Mouse (Mus musculus) hindbrain, embryonic 14.5 days (tissue): ENCODE data around the gene Prrt4. TPM values are rescaled to one million over a fixed set of nuclear protein-coding genes. Genes with fewer than 3 reads are reported as not detected.
"Not testable (repeated sequence)": the region's sequence is repeated elsewhere in the genome, so short reads cannot be mapped to it uniquely, and the experiment has no call there.

Experiments
- ATAC-seq: fragments of 200-750 bp; cut with Nextera tagmentation; 2 replicates; pipeline ENCODE4 v1.8.0; 2017; ENCODE audit warnings: moderate number of reproducible peaks, mild to moderate bottlenecking, moderate TSS enrichment, moderate library complexity; ENCODE audit not compliant: low FRiP score
- DNase-seq: peaks from one replicate; pipeline ENCODE4 v3.0.0-alpha.2; 2015; ENCODE audit warnings: low spot score
- H3K27ac ChIP-seq: fragments of 300-500 bp; sonication (generic); 2 replicates; pipeline ENCODE4 v1.5.1; 2014; ENCODE audit warnings: mild to moderate bottlenecking, moderate library complexity
- H3K27me3 ChIP-seq: fragments of 300-500 bp; sonication (generic); 2 replicates; pipeline ENCODE4 v1.6.1; 2014; ENCODE audit warnings: mild to moderate bottlenecking, low read length, mixed read lengths; ENCODE audit not compliant: control insufficient read depth, insufficient read depth
- H3K36me3 ChIP-seq: fragments of 300-500 bp; sonication (generic); replicated peaks from 2 replicates; pipeline ENCODE4 v1.6.1; 2014; ENCODE audit not compliant: control insufficient read depth, insufficient read depth
- H3K4me1 ChIP-seq: fragments of 300-500 bp; sonication (generic); replicated peaks from 2 replicates; pipeline ENCODE4 v1.6.1; 2014; ENCODE audit warnings: antibody characterized with exemption, low read length, mixed read lengths; ENCODE audit not compliant: control insufficient read depth, insufficient read depth
- H3K4me2 ChIP-seq: fragments of 300-500 bp; sonication (generic); replicated peaks from 2 replicates; pipeline ENCODE4 v1.6.1; 2014; ENCODE audit warnings: mild to moderate bottlenecking, moderate library complexity
- H3K4me3 ChIP-seq: fragments of 300-500 bp; sonication (generic); replicated peaks from 2 replicates; pipeline ENCODE4 v1.5.1; 2014; ENCODE audit warnings: mild to moderate bottlenecking, low read length
- H3K9ac ChIP-seq: fragments of 300-500 bp; sonication (generic); 2 replicates; pipeline ENCODE4 v1.6.1; 2014
- H3K9me3 ChIP-seq: fragments of 300-500 bp; sonication (generic); 2 replicates; pipeline ENCODE4 v1.6.1; 2016; ENCODE audit warnings: low read length; ENCODE audit not compliant: control insufficient read depth
- WGBS: fragments of 180-500 bp; shearing (Covaris S2); extraction: QIAGEN DNeasy Blood & Tissue Kit; methylation state at CpG from one replicate; pipeline ENCODE4 v1.1.7; 2014; 5-methylcytosine and 5-hydroxymethylcytosine counted together
- polyA plus RNA-seq: library from polyadenylated mRNA; unstranded; fragments of >200 nt; fragmentation: Nextera tagmentation; extraction: Ambion mirVana; gene quantifications from 2 replicates; pipeline ENCODE4 v1.2.1, GENCODE M21; 2014

Prrt4 gene
- polyA plus RNA-seq, 1 experiment from 2014 or later = 10.0 TPM

- Histone ChIP-seq H3K9ac (no peak overlapping the region), H3K4me1 (peaks cover 22% of the 10 kb centered on the region), H3K4me3 (no peak overlapping the region), H3K9me3 (no peaks in the 10 kb centered on the region), H3K27ac (0 out of 2 replicates have a peak overlapping the region, but pooled peaks have one; percentile 6), H3K36me3 (no peaks in the 10 kb centered on the region), H3K4me2 (no peak overlapping the region), H3K27me3 (peaks cover 32% of the 10 kb centered on the region)
- DNase-seq (peak; percentile 86), ATAC-seq (peak; percentile 53)
- 10% methylated on average over 1 of the region's 1 CpGs for WGBS
Observed at GRCm38 (mm10) chr6:29166196-29166595, 13.2 kb downstream of the Prrt4 start.

- Histone ChIP-seq H3K4me3 (peak within 1 kb of the TSS; percentile 88), H3K27ac (peak within 1 kb of the TSS; percentile 51; the same call in 1 of the 2 replicates), H3K9me3 (no peaks in the 10 kb centered on the region), H3K27me3 (peaks cover 21% of the 10 kb centered on the region), H3K36me3 (peaks cover 4% of the 10 kb centered on the region), H3K9ac (peak within 1 kb of the TSS; percentile 83), H3K4me2 (peak within 1 kb of the TSS; percentile 84), H3K4me1 (peaks cover 15% of the 10 kb centered on the region)
- DNase-seq (peak; percentile 95), ATAC-seq (peak; percentile 82)
- WGBS = 8% methylated on average over 42 of the region's 42 CpGs
Observed at GRCm38 (mm10) chr6:29164314-29165244, 14.8 kb downstream of the Prrt4 start, which contains the start of gene Rbm28. Gene Rbm28, minus strand, starts transcription at chr6:29165006.

- peaks cover 37% of the 10 kb centered on the region for H3K36me3 ChIP-seq
- 100% methylated on average over 5 of the region's 5 CpGs for WGBS
Observed at GRCm38 (mm10) chr6:29161291-29161690, 18.1 kb downstream of the Prrt4 start.

DNA sequence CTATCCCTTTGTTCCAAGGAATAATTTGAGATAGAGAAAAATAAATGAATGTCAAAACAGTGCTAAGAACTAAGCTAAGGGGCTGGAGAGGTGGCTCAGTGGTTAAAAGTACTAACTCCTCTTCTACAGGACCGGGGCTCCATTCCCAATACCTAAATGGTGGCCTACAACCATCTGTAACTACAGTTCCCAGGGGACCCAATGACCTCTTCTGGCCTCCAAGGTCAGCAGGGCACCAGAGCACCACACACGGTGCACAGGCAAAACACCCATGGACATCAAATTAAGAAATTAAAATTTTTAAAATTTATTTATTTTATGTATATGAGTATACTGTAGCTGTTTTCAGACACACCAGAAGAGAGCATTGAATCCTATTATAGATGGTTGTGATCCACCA, 18.6 kb downstream of the Prrt4 start:
- Histone ChIP-seq H3K27me3 (no peaks in the 10 kb centered on the region), H3K4me1 (peaks cover 15% of the 10 kb centered on the region), H3K4me2 (no peak overlapping the region), H3K4me3 (no peak overlapping the region), H3K36me3 (peaks cover 42% of the 10 kb centered on the region), H3K27ac (no peak overlapping the region), H3K9ac (no peak overlapping the region), H3K9me3 (no peaks in the 10 kb centered on the region)
- 96% methylated on average over 2 of the region's 2 CpGs for WGBS
- DNase-seq (no peak), ATAC-seq (no peak)

More at GRCm38 (mm10) chr6:29161291-29161690, 18.1 kb downstream of the Prrt4 start:
- H3K9ac ChIP-seq, H3K27ac ChIP-seq, ATAC-seq, H3K4me3 ChIP-seq, DNase-seq, H3K9me3 ChIP-seq, H3K27me3 ChIP-seq, H3K4me2 ChIP-seq: not testable (repeated sequence)
- H3K4me1 ChIP-seq = peaks cover 15% of the 10 kb centered on the region

DNA sequence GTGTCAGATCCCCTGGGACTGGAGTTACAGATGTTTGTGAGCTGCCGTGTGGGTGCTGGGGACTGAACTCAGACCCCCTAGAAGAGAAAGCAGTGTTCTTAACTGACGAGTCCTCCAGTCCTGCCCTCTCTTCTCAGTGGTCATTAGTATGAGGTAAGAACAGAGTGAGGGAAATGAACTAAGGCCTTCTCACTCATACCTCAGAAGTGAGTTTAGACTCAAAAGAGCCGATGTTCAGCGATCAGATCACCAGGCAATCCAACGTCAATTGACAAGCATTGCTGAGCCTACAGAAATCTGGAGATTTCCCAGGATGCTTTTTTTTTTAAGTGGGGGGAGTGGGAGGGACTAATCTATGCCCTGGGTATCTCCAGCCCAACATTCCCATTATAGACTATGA, 23.1 kb downstream of the Prrt4 start:
- H3K27me3 ChIP-seq = no peaks in the 10 kb centered on the region
- DNase-seq = no peak
- 92% methylated on average over 5 of the region's 5 CpGs for WGBS
- no peak overlapping the region for H3K27ac ChIP-seq
- no peak overlapping the region for H3K4me2 ChIP-seq
- ATAC-seq = no peak
- no peak overlapping the region for H3K9ac ChIP-seq
- no peaks in the 10 kb centered on the region for H3K9me3 ChIP-seq
- peaks cover 83% of the 10 kb centered on the region for H3K36me3 ChIP-seq
- no peak overlapping the region for H3K4me3 ChIP-seq
- no peaks in the 10 kb centered on the region for H3K4me1 ChIP-seq

GRCm38 (mm10) chr6:29150001-29150400, 29.4 kb downstream of the Prrt4 start:
- ATAC-seq = no peak
- Histone ChIP-seq H3K9me3 (no peaks in the 10 kb centered on the region), H3K4me1 (no peaks in the 10 kb centered on the region), H3K4me2 (no peak overlapping the region), H3K27ac (no peak overlapping the region), H3K27me3 (no peaks in the 10 kb centered on the region), H3K4me3 (no peak overlapping the region), H3K36me3 (peaks cover 54% of the 10 kb centered on the region), H3K9ac (no peak overlapping the region)
- WGBS = 96% methylated on average over 1 of the region's 1 CpGs
- no peak for DNase-seq

DNA sequence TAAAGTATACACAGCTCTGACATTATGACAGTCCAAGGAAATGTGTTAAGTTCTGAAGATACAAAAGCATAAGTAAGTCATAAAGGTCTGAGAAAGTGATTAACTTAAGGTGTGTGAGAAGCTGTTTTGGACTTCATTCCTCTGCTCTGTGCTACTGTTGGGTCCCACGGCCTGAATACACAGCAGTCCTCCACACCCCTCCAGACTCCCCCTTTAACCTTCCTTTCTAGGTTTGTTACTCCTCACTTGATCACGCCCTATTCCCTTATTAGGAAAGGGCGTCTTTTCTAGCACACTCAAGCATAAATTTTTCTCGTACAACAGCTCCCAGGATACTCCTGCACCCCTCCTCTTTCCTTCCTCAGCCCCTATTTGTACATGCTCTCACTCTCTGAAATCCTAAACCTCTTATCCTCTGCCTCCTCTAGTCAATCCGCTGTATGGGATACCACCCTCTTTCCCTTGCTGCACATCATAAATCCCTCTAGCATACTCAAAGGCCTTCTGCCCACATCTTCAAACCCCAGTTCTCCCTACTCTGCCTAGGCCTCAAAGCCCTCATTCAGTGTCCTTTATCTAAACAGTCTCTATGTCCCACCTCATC, 31.9 kb downstream of the Prrt4 start:
- Histone ChIP-seq H3K27ac (no peak overlapping the region), H3K4me3 (no peak overlapping the region), H3K9ac (no peak overlapping the region), H3K4me2 (no peak overlapping the region), H3K27me3 (no peaks in the 10 kb centered on the region), H3K9me3 (no peaks in the 10 kb centered on the region), H3K4me1 (no peaks in the 10 kb centered on the region), H3K36me3 (peaks cover 41% of the 10 kb centered on the region)
- ATAC-seq = no peak
- WGBS = 80% methylated on average over 5 of the region's 5 CpGs
- DNase-seq = no peak

- no peak for DNase-seq
- Histone ChIP-seq H3K4me1 (no peaks in the 10 kb centered on the region), H3K4me3 (no peak overlapping the region), H3K4me2 (no peak overlapping the region), H3K36me3 (peaks cover 40% of the 10 kb centered on the region), H3K9me3 (no peaks in the 10 kb centered on the region), H3K27ac (no peak overlapping the region), H3K27me3 (no peaks in the 10 kb centered on the region), H3K9ac (no peak overlapping the region)
- no peak for ATAC-seq
- WGBS = 87% methylated on average over 7 of the region's 7 CpGs
Observed at GRCm38 (mm10) chr6:29146641-29147040, 32.7 kb downstream of the Prrt4 start.

- H3K9me3 ChIP-seq = no peaks in the 10 kb centered on the region
- no peak for DNase-seq
- H3K9ac ChIP-seq = no peak overlapping the region
- no peak overlapping the region for H3K4me2 ChIP-seq
- no peaks in the 10 kb centered on the region for H3K27me3 ChIP-seq
- H3K4me3 ChIP-seq = no peak overlapping the region
- H3K27ac ChIP-seq = no peak overlapping the region
- ATAC-seq = no peak
- WGBS = 78% methylated on average over 12 of the region's 12 CpGs
- H3K4me1 ChIP-seq = no peaks in the 10 kb centered on the region
- H3K36me3 ChIP-seq = peaks cover 36% of the 10 kb centered on the region
Observed at GRCm38 (mm10) chr6:29145456-29146307, 33.7 kb downstream of the Prrt4 start.
